Mouse (Mus musculus): ENCODE measurements around the gene Srsf2. TPM values are rescaled to one million over a fixed set of nuclear protein-coding genes. Genes with fewer than 3 reads are reported as not detected.

Srsf2 gene
- polyA plus RNA-seq, 1 experiment from 2014 or later = 389 TPM

DNA sequence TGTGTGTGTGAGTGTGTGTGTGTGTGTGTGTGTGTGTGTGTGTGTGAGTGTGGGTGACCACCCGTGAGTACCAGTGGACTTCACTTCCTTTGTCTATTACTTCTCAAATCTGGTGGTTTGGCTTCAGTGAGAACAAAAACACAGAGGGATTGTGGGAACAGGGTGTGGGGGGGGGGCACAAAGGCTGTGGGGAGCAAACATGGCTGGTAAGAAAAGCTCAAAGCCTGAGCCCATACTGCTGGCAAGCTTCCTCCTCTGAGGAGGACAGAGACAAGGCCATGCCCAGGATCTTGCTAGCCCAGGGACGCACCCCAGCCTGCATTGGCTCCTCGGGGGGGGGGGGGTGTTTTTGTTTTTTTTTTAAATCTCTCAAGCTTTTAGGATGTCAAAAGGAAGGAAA is 45.4 kb downstream of the Srsf2 start:
- Histone ChIP-seq H3K27ac (ENCODE audit: low read length) (peak overlapping the region; percentile 3; the same call in 1 of the 2 replicates), H3K4me1 (ENCODE audit: control insufficient read depth, insufficient read depth, low read length) (peaks cover 18% of the 10 kb centered on the region), H3K27me3 (replicated peaks; ENCODE audit: control insufficient read depth, insufficient read depth, low read length) (no peaks in the 10 kb centered on the region), H3K9me3 (ENCODE audit: control insufficient read depth, low read length) (no peaks in the 10 kb centered on the region), H3K4me2 (ENCODE audit: low read depth, low read length) (no peak overlapping the region), H3K36me3 (ENCODE audit: control insufficient read depth, insufficient read depth, low read length) (no peaks in the 10 kb centered on the region; the same call in 1 of the 2 replicates), H3K9ac (ENCODE audit: low read depth, low read length) (no peak overlapping the region), H3K4me3 (ENCODE audit: low read length) (no peak overlapping the region)
- no peak for ATAC-seq
- 74% methylated on average over 3 of the region's 3 CpGs for WGBS

DNA sequence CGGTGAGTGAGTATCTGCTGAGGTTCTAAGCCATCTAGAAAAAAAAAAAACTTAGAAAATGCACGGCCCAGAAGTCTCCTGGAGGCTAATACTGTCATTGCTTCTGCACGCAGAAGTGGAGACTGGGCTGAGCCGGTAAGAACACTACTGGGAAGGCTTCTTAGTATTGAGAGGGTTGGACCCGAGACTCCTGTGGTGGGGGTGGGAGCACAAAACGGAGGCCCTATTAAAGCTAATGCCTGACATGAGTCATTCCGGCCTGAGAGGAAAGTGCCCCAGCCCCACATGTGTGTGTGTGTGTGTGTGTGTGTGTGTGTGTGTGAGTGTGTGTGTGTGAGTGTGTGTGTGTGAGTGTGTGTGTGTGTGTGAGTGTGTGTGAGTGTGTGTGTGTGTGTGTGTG is 45.8 kb downstream of the Srsf2 start:
- WGBS = 55% methylated on average over 7 of the region's 7 CpGs
- H3K4me2 ChIP-seq (ENCODE audit: low read depth, low read length) = no peak overlapping the region
- no peak for ATAC-seq

DNA sequence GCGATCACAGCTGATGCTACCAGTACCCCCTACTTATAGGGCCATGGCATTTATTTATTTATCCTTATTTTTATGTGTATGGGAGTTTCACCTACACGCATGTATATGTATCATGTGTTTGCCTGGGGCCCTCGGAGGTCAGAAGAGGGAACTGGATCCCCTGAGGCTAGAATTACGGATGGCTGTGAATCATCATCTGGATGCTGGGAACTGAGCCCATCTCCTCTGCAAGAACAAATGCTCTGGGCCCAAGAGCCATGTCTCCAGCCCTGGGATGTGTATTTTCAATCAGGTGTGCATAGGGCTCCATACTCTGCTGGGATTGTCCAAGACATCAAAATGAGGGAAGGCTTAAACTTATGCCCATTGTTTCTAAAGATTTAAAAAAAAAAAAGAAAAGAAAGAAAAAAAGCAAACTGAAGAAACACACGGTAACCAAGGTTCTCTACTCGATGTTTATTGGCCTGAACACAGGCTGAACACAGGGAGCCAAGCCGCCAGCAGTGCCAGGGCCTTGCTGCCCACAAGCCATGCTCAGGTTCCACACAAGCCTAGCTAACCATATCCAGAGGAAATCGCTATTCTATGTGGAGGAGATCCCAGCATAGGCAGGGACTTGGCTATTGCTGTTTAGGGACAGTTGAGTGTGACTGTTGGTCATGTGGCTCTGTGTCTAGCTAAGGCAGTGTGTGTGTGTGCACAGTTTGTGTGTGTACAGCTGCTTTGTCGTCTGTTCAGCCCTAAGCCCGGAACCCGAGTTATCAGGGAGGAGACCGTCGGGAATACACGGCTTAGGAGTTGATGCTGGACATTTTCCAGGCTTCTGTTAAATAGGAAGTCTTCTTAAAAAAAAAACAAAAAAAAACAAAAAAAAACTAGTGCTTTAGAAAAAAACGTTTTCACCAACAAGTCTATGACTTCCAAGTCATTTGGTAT is 46.5 kb downstream of the Srsf2 start:
- Histone ChIP-seq H3K36me3 (ENCODE audit: control insufficient read depth, insufficient read depth, low read length) (no peaks in the 10 kb centered on the region; the same call in 1 of the 2 replicates), H3K9ac (ENCODE audit: low read depth, low read length) (no peak overlapping the region), H3K27ac (ENCODE audit: low read length) (no peak overlapping the region), H3K4me3 (ENCODE audit: low read length) (no peak overlapping the region), H3K4me2 (ENCODE audit: low read depth, low read length) (no peak overlapping the region), H3K9me3 (ENCODE audit: control insufficient read depth, low read length) (no peaks in the 10 kb centered on the region), H3K4me1 (ENCODE audit: control insufficient read depth, insufficient read depth, low read length) (peaks cover 11% of the 10 kb centered on the region), H3K27me3 (replicated peaks; ENCODE audit: control insufficient read depth, insufficient read depth, low read length) (no peaks in the 10 kb centered on the region)
- no peak for ATAC-seq
- WGBS = 72% methylated on average over 15 of the region's 15 CpGs

More for the DNA sequence above, 45.8 kb downstream of the Srsf2 start:
- H3K27me3 ChIP-seq (replicated peaks; ENCODE audit: control insufficient read depth, insufficient read depth, low read length) = no peaks in the 10 kb centered on the region
- H3K4me3 ChIP-seq (ENCODE audit: low read length) = no peak overlapping the region
- no peak overlapping the region for H3K9ac ChIP-seq (ENCODE audit: low read depth, low read length)
- H3K27ac ChIP-seq (ENCODE audit: low read length) = no peak overlapping the region
- peaks cover 15% of the 10 kb centered on the region for H3K4me1 ChIP-seq (ENCODE audit: control insufficient read depth, insufficient read depth, low read length)
- H3K9me3 ChIP-seq (ENCODE audit: control insufficient read depth, low read length) = no peaks in the 10 kb centered on the region
- H3K36me3 ChIP-seq (ENCODE audit: control insufficient read depth, insufficient read depth, low read length) = no peaks in the 10 kb centered on the region; the same call in 1 of the 2 replicates

DNA sequence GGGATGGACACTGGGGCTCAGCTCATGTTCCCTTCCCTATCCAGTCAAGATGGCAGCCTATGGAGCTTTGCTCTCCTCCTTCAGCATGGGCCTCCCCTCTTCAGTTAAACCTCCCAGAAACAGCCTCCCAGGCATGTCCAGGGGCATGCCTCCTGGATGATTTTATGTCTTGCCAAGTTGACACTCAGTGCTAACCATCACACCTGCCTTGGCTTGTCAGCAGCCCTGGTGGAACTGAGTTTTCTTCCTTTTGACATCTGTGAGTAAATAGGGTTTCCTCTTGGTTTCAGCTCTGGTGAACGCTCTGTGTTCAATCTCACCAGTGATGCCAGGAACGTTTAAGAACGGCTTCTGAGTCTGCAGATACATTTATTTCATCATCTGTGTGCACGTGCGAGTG is 50.2 kb downstream of the Srsf2 start:
- ATAC-seq = no peak
- no peak overlapping the region for H3K4me2 ChIP-seq (ENCODE audit: low read depth, low read length)
- no peak overlapping the region for H3K4me3 ChIP-seq (ENCODE audit: low read length)
- H3K4me1 ChIP-seq (ENCODE audit: control insufficient read depth, insufficient read depth, low read length) = peaks cover 3% of the 10 kb centered on the region; the same call in 1 of the 2 replicates
- H3K9me3 ChIP-seq (ENCODE audit: control insufficient read depth, low read length) = no peaks in the 10 kb centered on the region
- WGBS = 83% methylated on average over 5 of the region's 5 CpGs
- H3K36me3 ChIP-seq (ENCODE audit: control insufficient read depth, insufficient read depth, low read length) = no peaks in the 10 kb centered on the region
- no peak overlapping the region for H3K27ac ChIP-seq (ENCODE audit: low read length)
- H3K27me3 ChIP-seq (replicated peaks; ENCODE audit: control insufficient read depth, insufficient read depth, low read length) = no peaks in the 10 kb centered on the region
- no peak overlapping the region for H3K9ac ChIP-seq (ENCODE audit: low read depth, low read length)

DNA sequence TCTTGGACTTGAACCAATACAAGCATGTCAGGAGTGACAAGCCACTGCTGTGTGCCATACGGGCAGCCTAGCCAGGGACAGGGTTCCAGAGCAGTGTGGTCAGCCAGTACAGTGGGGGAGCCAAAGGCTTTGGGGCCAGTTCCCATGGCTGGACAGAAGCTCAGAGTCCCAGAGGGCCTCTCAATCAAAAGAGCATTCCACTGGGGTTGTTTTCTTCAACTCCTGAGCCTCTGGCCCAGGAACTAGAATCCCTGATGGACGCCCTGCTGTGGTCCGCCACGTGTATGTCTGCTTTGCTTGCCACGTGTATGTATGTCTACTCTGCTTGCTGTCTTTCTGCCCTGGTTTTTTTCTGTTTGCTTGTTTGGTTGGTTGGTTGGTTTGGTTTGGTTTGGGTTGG is 51.8 kb downstream of the Srsf2 start:
- no peak for ATAC-seq
- 78% methylated on average over 5 of the region's 5 CpGs for WGBS
- H3K4me3 ChIP-seq (ENCODE audit: low read length) = no peak overlapping the region
- no peak overlapping the region for H3K9ac ChIP-seq (ENCODE audit: low read depth, low read length)
- H3K4me1 ChIP-seq (ENCODE audit: control insufficient read depth, insufficient read depth, low read length) = no peaks in the 10 kb centered on the region
- no peaks in the 10 kb centered on the region for H3K27me3 ChIP-seq (replicated peaks; ENCODE audit: control insufficient read depth, insufficient read depth, low read length)
- no peak overlapping the region for H3K4me2 ChIP-seq (ENCODE audit: low read depth, low read length)
- no peak overlapping the region for H3K27ac ChIP-seq (ENCODE audit: low read length)
- H3K9me3 ChIP-seq (ENCODE audit: control insufficient read depth, low read length) = no peaks in the 10 kb centered on the region
- H3K36me3 ChIP-seq (ENCODE audit: control insufficient read depth, insufficient read depth, low read length) = no peaks in the 10 kb centered on the region

Other genes with a start within 250 kb of the Srsf2 start
- 10.8 and 11.9 TPM in 2 replicates for gene Rhbdf2, start 226.1 kb downstream of the Srsf2 start, polyA plus RNA-seq (2015; fragmentation: Nextera tagmentation; extraction: Ambion mirVana)
- gene Prcd, start 199.6 kb downstream of the Srsf2 start, polyA plus RNA-seq (2015; fragmentation: Nextera tagmentation; extraction: Ambion mirVana) = 1.4 and 1.9 TPM in 2 replicates
- 12.3 and 14.4 TPM in 2 replicates for gene Cygb, start 198.8 kb downstream of the Srsf2 start, polyA plus RNA-seq (2015; fragmentation: Nextera tagmentation; extraction: Ambion mirVana)
- gene St6galnac1, start 77.6 kb downstream of the Srsf2 start, polyA plus RNA-seq (2015; fragmentation: Nextera tagmentation; extraction: Ambion mirVana) = 0.07 TPM in 1 of 2 replicates, not detected in the other
- 20.6 and 20.8 TPM in 2 replicates for gene Mxra7, start 25.0 kb downstream of the Srsf2 start, polyA plus RNA-seq (2015; fragmentation: Nextera tagmentation; extraction: Ambion mirVana)
- gene Mettl23, start 9.8 kb downstream of the Srsf2 start, polyA plus RNA-seq (2015; fragmentation: Nextera tagmentation; extraction: Ambion mirVana) = 58.4 and 65.8 TPM in 2 replicates
- 86.7 and 91.2 TPM in 2 replicates for gene Jmjd6, start 9.6 kb downstream of the Srsf2 start, polyA plus RNA-seq (2015; fragmentation: Nextera tagmentation; extraction: Ambion mirVana)
- gene Mfsd11, start 654 bp downstream of the Srsf2 start, polyA plus RNA-seq (2015; fragmentation: Nextera tagmentation; extraction: Ambion mirVana) = 47.3 and 66.2 TPM in 2 replicates
- gene Mgat5b, start 65.8 kb upstream of the Srsf2 start, polyA plus RNA-seq (2015; fragmentation: Nextera tagmentation; extraction: Ambion mirVana) = 0.54 and 0.55 TPM in 2 replicates